Mouse (Mus musculus) large intestine, adult 2 months (tissue): ENCODE results near the gene Mbd6. TPM values are rescaled to one million over a fixed set of nuclear protein-coding genes. Genes with fewer than 3 reads are reported as not detected.

ENCODE experiments used
- DNase-seq: peaks from one replicate; pipeline ENCODE4 v3.0.0-alpha.2; 2012; ENCODE audit warnings: low read depth, low spot score
- WGBS: fragments of 180-500 bp; shearing (Covaris S2); methylation state at CpG from one replicate; pipeline ENCODE4 v1.1.7; 2018; 5-methylcytosine and 5-hydroxymethylcytosine counted together
- polyA plus RNA-seq: library from polyadenylated mRNA; depleted of rRNA; stranded (reverse); fragments of >200 nt; gene quantifications from 2 replicates; pipeline ENCODE4 v1.2.3, GENCODE M21; 2012; rRNA removed

Gene Mbd6
- polyA plus RNA-seq: 27.9 and 36.8 TPM in 2 replicates

DNA sequence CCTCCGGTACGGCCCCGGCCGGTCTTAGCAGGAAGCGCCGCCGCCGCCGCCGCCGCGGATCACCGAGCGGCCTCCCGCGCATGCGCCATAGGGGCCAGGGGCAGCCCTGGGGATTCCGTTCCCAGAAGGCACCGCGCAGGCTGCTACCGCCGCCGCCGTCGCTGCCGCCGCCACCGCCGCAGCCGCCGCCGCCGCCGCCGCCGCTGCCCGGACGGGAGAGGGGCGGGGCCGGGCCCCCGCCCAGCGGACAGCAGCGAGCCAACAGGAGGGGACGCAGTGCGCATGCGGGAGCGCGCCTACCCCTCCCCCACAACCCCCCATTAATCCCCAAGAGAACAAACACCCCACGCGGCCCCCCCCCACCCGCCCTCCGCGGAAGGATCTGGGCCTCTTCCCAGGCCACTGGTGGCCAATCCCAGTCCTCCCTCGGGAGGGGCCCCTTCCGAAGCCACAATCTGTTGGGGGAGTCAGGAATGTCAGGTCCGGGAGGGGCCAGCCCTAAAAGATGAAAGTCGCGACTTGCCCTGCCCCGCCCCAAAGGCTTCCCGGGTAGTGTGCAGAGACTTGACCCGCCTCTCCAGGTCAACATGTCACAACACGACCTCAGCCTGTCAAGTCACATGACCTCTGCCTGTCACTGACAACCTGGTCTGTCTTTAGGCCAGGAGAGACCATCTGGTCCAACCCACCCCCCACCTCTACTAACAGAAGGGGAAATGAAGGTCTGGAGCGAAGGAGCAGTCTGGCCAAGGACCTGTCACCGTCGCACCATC is at the start of gene Mbd6:
Mbd6 (minus strand) TSS at position 219 of the 773 bp plus-strand sequence.
- WGBS: under 1% methylated on average over 56 of the region's 65 CpGs
- no peak for DNase-seq

DNA sequence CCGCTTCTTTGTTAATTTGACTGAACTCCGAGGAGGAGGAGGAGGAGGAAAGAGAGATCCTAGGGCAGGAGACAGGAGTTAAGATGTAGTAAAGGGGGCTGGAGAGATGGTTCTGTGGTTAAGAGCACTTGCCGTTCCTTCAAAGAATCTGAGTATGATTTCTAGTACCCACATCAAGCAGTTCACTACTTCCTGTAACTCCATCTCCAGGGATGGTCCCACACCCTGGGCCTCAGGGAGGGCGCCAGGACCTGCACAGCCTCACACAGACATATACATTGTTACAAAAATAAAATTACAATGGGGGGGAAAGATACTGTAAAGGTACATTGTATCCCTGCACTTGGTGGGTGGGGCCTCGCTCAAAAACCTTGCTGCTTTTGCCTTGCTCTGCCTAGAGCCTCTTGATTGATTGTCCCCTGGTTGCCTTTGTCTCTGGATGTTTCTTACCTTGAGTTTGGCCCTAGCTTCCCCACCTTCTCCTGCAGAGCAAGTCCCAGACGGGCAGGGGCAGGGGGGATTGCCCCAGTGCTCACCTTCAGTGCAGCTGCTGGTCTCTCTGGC is 48.8 kb upstream of the Mbd6 start:
- DNase-seq: no peak
- WGBS: 79% methylated on average over 6 of the region's 6 CpGs

DNA sequence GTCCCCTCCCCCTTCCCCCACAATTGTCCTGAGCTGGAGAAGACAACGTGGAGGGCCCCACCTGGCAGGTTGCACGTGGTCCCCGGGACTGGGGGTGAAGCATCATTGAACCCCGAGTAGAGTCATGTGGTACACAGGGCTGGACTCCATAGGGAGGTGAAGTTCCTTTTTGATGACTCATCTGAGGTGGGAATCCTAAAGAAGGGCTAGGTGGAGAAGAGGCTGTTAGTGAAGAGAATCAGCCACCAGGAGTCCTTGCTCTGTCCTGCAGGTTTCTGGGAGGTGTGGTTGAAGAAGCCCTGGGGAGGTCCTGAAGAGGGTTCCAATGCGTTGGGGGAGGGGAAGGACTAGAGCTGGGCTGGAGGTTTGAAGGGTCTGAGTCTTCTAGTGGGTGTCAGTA is 48.1 kb upstream of the Mbd6 start:
- no peak for DNase-seq
- 34% methylated on average over 5 of the region's 5 CpGs for WGBS

DNA sequence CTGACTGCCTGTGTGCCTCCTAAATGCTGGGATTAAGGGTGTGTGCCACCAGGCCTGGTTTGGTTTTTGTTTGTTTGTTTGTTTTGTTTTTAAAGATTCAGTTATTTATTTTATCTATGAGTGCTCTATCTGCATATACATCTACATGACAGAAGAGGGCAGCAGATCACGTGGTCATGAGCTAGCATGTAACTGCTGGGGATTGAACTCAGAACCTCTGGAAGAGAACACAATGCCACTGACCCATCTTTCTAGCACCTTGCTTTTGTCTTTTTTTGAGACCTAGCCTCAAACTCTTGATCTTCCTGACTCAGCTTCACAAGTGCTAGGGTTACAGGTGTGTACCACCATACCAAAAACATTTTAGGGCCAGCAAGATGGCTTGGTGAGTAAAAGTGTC is 46.5 kb upstream of the Mbd6 start:
- WGBS: 33% methylated on average over 1 of the region's 1 CpGs
- DNase-seq: no peak

GRCm38 (mm10) chr10:127333152-127333551 is 44.3 kb upstream of the Mbd6 start:
- WGBS: 72% methylated on average over 5 of the region's 5 CpGs
- no peak for DNase-seq

DNA sequence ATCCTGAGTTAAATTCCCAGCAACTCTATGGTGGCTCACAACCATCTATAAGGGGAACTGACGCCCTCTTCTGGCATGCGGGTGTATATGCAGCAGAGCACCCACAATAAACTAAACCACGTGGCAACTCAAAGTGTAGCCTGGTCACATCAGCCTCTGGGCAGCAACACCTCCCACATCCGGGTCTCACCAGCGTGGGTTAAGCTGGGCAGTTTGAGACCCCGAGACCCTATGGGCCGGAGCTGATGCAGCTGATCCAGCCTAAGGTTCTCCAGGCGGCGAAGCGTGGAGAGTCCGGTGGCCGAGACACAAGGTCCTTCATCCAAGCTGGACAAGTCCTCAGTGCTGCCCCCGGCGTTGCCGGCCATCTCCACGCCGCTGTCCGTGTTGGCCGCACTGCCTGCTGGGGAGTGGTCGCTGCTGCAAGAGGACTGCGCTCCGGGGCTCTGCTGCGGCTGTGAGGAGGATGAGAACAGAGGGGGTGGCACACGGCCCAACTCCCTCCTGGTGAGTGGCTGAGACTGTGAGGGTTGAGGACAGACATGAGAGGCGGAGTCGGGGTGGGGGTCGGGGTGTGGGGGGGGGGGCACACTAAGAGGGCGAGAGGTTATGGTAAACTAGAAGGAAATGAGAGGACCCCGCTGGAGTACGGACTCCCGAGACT is 43.5 kb upstream of the Mbd6 start:
- DNase-seq: no peak
- 50% methylated on average over 31 of the region's 31 CpGs for WGBS

- no peak for DNase-seq
- 74% methylated on average over 7 of the region's 7 CpGs for WGBS
Measured at GRCm38 (mm10) chr10:127330212-127330611, 41.4 kb upstream of the Mbd6 start.

- DNase-seq: no peak
- 61% methylated on average over 18 of the region's 18 CpGs for WGBS
Measured at GRCm38 (mm10) chr10:127327461-127328145, 38.8 kb upstream of the Mbd6 start.

- 28% methylated on average over 29 of the region's 29 CpGs for WGBS
- no peak for DNase-seq
Measured at GRCm38 (mm10) chr10:127326828-127327227, 38.0 kb upstream of the Mbd6 start.

- DNase-seq: no peak
- WGBS: 3% methylated on average over 54 of the region's 54 CpGs
Measured at GRCm38 (mm10) chr10:127326017-127326801, 37.4 kb upstream of the Mbd6 start.

DNA sequence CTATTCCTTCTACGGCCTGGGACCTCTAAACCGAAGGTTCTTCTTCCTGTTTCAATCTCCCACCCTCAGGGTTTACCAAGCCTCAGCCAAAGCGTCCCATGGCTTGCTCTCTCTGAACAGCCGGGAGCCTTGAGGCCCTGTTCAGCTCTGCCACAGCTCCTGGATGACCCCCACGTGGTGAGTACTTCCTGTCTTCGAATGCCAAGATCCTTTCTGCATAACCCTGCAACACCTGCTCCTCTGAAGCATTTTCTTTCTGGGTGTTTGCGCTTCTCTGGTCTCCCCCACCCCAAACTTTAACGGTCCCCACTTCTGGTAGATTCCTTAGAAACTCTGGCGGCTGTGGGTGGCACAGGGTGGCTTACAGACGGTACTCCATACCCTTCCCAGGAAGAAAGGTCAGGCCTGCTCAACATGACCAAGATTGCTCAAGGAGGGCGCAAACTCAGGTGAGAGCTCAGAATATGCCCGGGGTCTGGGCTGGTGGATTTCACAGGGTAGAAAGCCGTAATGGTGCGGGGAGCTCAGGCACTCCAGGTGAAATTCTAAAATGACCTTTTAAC is 36.7 kb upstream of the Mbd6 start:
- no peak for DNase-seq
- 45% methylated on average over 14 of the region's 14 CpGs for WGBS

- peak; percentile 60 for DNase-seq
- WGBS: 5% methylated on average over 7 of the region's 7 CpGs
Measured at GRCm38 (mm10) chr10:127324495-127324894, 35.7 kb upstream of the Mbd6 start.

GRCm38 (mm10) chr10:127323131-127323855 is 34.5 kb upstream of the Mbd6 start:
- DNase-seq: no peak
- WGBS: 73% methylated on average over 17 of the region's 17 CpGs

DNA sequence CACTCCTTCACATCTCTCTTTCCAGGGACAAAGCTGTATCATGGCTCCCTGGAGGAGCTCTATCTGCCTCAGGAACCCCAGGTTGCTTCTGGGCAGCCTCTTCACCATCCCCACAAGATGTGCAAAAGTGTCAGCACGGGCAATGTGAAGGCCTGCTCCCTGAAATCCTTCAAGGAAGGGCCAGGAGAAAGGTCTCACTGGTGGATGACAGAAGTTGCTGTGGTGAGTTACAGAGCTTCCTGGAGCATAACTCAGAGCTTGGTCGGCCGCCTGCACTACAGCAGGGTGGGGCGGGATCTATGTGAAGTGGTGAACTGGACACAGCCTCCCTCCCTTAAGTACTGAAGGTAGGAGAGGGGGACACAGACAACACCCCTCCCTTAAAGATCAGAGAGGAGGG is 33.9 kb upstream of the Mbd6 start:
- 38% methylated on average over 4 of the region's 4 CpGs for WGBS
- DNase-seq: no peak

- WGBS: 72% methylated on average over 13 of the region's 13 CpGs
- DNase-seq: no peak
Measured at GRCm38 (mm10) chr10:127322178-127322577, 33.4 kb upstream of the Mbd6 start.

DNA sequence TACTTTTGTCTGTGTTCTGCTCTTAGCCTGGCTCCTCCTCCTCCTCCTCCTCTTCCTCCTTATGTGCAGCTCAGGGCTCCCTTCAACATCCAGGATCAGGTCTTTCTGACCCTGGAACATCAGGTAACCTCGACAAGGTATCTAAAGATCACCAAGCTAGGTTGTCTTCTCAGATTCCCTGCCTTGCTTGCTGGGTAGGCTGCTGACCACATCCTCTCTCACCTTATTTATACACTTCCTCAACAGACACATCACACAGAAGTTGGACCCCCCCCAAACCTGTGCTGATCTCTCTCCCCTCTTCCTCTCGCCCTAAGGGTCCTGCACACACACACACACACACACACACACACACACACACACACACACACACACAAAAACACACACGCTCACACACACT is 32.8 kb upstream of the Mbd6 start, which contains the start of gene Arhgap9:
Arhgap9 (plus strand) TSS at position 344 of the 400 bp plus-strand sequence.
- no peak for DNase-seq
- 80% methylated on average over 3 of the region's 3 CpGs for WGBS

DNA sequence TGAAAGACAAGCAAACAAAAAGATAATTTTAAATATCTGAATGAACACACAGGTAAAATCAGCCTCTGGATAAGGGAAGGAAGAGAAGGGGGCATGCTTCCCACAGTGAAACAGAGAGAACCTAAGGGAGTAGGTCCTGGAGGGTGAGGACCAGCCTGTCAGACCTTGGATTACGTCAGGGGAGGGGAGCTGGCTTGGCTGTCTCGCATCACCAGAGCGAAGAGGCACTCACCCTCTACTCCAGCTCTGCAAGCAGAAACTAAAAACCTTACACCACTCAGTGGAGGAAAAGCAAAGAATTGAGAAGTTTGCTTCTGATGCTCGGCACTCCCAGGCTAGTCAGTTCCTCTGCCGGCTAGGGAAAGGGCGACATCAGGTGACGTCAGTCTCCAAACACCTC is 31.2 kb upstream of the Mbd6 start:
- WGBS: 73% methylated on average over 7 of the region's 7 CpGs
- no peak for DNase-seq

GRCm38 (mm10) chr10:127318009-127318408 is 29.2 kb upstream of the Mbd6 start:
- WGBS: 39% methylated on average over 4 of the region's 4 CpGs
- no peak for DNase-seq

- 81% methylated on average over 2 of the region's 2 CpGs for WGBS
- DNase-seq: no peak
Measured at GRCm38 (mm10) chr10:127317277-127317676, 28.5 kb upstream of the Mbd6 start.
